Mouse (Mus musculus) lung, postnatal 0 days (tissue): ENCODE data around the gene Psap. TPM values are rescaled to one million over a fixed set of nuclear protein-coding genes. Genes with fewer than 3 reads are reported as not detected.
A peak's percentile ranks its signal among the peaks of the same experiment; 100 is the strongest.

ENCODE experiments used
- ATAC-seq: fragments of 200-750 bp; cut with Nextera tagmentation; 2 replicates; pipeline ENCODE4 v1.8.0; 2017; ENCODE audit warnings: moderate library complexity
- DNase-seq: peaks from one replicate; pipeline ENCODE4 v3.0.0-alpha.2; 2016; ENCODE audit warnings: low spot score
- H3K27ac ChIP-seq: fragments of 300-500 bp; sonication (generic); 2 replicates; pipeline ENCODE4 v1.5.1; 2014; ENCODE audit warnings: antibody characterized with exemption, mild to moderate bottlenecking, low read length, mixed read lengths
- H3K27me3 ChIP-seq: fragments of 300-500 bp; sonication (generic); replicated peaks from 2 replicates; pipeline ENCODE4 v1.6.1; 2014; ENCODE audit warnings: low read length, mixed read lengths; ENCODE audit not compliant: insufficient read depth
- H3K36me3 ChIP-seq: fragments of 300-500 bp; sonication (generic); 2 replicates; pipeline ENCODE4 v1.6.1; 2014; ENCODE audit warnings: low read length, mixed read lengths; ENCODE audit not compliant: insufficient read depth
- H3K4me1 ChIP-seq: fragments of 300-500 bp; sonication (generic); 2 replicates; pipeline ENCODE4 v1.6.1; 2014; ENCODE audit warnings: antibody characterized with exemption, low read depth, low read length, mixed read lengths; ENCODE audit not compliant: insufficient read depth
- H3K4me2 ChIP-seq: fragments of 300-500 bp; sonication (generic); replicated peaks from 2 replicates; pipeline ENCODE4 v1.6.1; 2014; ENCODE audit warnings: low read depth, mild to moderate bottlenecking, low read length, moderate library complexity, mixed read lengths
- H3K4me3 ChIP-seq: fragments of 300-500 bp; sonication (generic); 2 replicates; pipeline ENCODE4 v1.5.1; 2014; ENCODE audit warnings: low read depth, low read length
- H3K9ac ChIP-seq: fragments of 300-500 bp; sonication (generic); replicated peaks from 2 replicates; pipeline ENCODE4 v1.6.1; 2014; ENCODE audit warnings: low read depth, mild to moderate bottlenecking
- H3K9me3 ChIP-seq: fragments of 300-500 bp; sonication (generic); 2 replicates; pipeline ENCODE4 v1.6.1; 2016; ENCODE audit warnings: low read length, mixed read lengths
- CTCF ChIP-seq: IDR thresholded peaks from 2 replicates; pipeline ENCODE4 v1.5.1; 2016; ENCODE audit warnings: antibody characterized with exemption, mild to moderate bottlenecking
- EP300 ChIP-seq: IDR thresholded peaks from 2 replicates; pipeline ENCODE4 v1.6.1; 2016; ENCODE audit warnings: antibody characterized with exemption, mild to moderate bottlenecking, control low read depth
- WGBS: fragments of 180-500 bp; shearing (Covaris S2); extraction: QIAGEN DNeasy Blood & Tissue Kit; methylation state at CpG from one replicate; pipeline ENCODE4 v1.1.7; 2014; 5-methylcytosine and 5-hydroxymethylcytosine counted together
- polyA plus RNA-seq: library from polyadenylated mRNA; unstranded; fragments of >200 nt; fragmentation: Nextera tagmentation; extraction: Ambion mirVana; gene quantifications from 2 replicates; pipeline ENCODE4 v1.2.1, GENCODE M21; 2015

The Psap gene
- polyA plus RNA-seq, 1 experiment from 2014 or later = 120 TPM

DNA sequence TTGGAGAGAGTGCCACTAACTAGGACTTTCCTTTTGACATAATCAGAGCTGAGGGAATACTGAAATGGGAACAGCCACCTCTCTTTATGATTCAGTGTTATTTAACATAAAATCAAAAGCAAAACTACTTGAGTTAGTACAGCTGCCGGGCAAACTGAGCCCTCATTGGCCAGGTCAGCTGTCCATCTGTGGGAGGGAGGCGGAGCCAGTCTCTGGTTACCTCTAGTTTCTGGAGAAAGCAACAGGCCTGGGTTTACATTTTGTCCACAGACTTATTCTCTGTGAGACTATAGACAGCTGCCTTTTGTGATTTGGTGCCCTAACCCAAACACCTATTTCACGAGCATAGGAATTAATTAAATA is 73.4 kb downstream of the Psap start:
- peaks cover 27% of the 10 kb centered on the region for H3K4me1 ChIP-seq
- H3K36me3 ChIP-seq = no peaks in the 10 kb centered on the region
- H3K27ac ChIP-seq = peak overlapping the region; percentile 87
- H3K4me2 ChIP-seq = peak overlapping the region; percentile 44
- no peak overlapping the region for H3K9ac ChIP-seq
- 11% methylated on average over 3 of the region's 3 CpGs for WGBS
- peak overlapping the region; percentile 26; the same call in 1 of the 2 replicates for H3K4me3 ChIP-seq
- DNase-seq (peak; percentile 93), ATAC-seq (peak; percentile 53)
- H3K9me3 ChIP-seq = no peaks in the 10 kb centered on the region
- TF ChIP-seq CTCF = no peak
- 0 out of 2 replicates have a peak, but pooled peaks have one; percentile 14 for TF ChIP-seq EP300
- no peaks in the 10 kb centered on the region for H3K27me3 ChIP-seq

DNA sequence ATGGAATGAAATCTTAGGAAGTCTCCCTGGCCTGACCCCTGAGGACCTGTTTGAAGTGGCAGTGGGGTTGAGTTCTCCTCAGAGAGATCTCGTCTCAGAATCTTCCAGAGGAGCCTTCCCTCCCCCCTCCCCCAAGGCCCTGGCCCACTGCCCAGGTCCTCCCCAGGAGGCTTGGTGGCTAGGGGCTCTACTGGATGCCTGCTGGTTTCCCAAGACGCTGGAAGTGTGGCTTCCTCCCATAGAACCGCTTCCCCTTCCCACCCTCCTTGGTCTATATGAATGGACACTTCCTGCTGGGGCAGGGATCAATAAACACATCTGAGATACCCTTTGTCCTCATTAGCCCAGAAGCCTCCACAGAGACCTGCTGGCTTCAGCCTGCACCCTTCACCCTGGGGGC is 73.8 kb downstream of the Psap start:
- DNase-seq (peak; percentile 59), ATAC-seq (peak; percentile 31)
- peaks cover 22% of the 10 kb centered on the region for H3K4me1 ChIP-seq
- H3K9me3 ChIP-seq = no peaks in the 10 kb centered on the region
- peak overlapping the region; percentile 87 for H3K27ac ChIP-seq
- H3K36me3 ChIP-seq = no peaks in the 10 kb centered on the region
- H3K4me2 ChIP-seq = peak overlapping the region; percentile 44
- TF ChIP-seq EP300 (no peak; the same call in 1 of the 2 replicates), CTCF (no peak)
- WGBS = 10% methylated on average over 3 of the region's 3 CpGs
- H3K9ac ChIP-seq = 0 out of 2 replicates have a peak overlapping the region, but pooled peaks have one; percentile 9
- no peaks in the 10 kb centered on the region for H3K27me3 ChIP-seq
- peak overlapping the region; percentile 5; the same call in 1 of the 2 replicates for H3K4me3 ChIP-seq

DNA sequence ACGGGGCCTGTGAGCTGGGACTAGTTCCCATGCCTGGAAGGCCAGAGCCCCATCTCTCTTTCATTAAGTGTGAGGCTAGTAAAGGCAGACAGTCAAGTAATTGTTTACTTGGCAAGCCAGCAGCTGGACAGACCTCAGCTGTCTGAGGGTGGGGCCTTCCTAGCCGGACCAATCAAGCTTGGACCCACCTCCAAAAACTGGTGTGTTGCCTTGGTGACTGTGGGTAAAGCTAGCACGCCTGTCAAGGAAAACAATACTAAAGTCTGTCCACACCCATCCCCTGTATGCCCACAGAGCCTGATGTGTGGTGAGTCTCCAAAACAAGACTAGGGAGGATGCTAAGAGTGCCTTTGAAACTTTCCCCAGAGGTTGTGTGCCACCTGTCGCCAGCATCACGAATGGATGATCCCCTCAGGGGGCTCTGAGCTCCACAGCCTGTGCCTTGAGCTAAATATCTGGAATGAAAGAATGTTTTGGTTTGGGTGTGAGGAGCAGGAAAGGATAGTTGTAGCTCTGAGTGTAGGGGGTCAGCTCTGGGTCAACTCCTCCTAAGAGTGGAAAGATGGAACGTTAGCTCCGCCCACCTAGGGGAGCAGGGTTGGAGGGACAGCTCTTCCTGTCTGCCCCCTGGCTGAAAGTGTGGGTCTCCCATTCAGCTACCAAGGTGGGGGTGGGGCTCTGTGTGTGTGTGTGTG is 74.5 kb downstream of the Psap start:
- Histone ChIP-seq H3K4me2 (peak overlapping the region; percentile 44), H3K9ac (no peak overlapping the region), H3K36me3 (no peaks in the 10 kb centered on the region), H3K27me3 (no peaks in the 10 kb centered on the region), H3K4me1 (peaks cover 19% of the 10 kb centered on the region), H3K9me3 (no peaks in the 10 kb centered on the region), H3K27ac (peak overlapping the region; percentile 87), H3K4me3 (no peak overlapping the region)
- DNase-seq (peak; percentile 95), ATAC-seq (peak; percentile 85)
- 13% methylated on average over 7 of the region's 7 CpGs for WGBS
- peak; percentile 62; the same call in 1 of the 2 replicates for TF ChIP-seq EP300
- TF ChIP-seq CTCF = no peak; the same call in 1 of the 2 replicates

Other genes starting within 250 kb of the Psap start
- 42.8 and 45.6 TPM in 2 replicates for gene Spock2, start 171.4 kb upstream of the Psap start, polyA plus RNA-seq
- 1.8 TPM in 2 replicates for gene Chst3, start 58.4 kb upstream of the Psap start, polyA plus RNA-seq
- gene Vsir, start 69.2 kb downstream of the Psap start, polyA plus RNA-seq = 13.7 and 19.7 TPM in 2 replicates
- 2.3 and 3.2 TPM in 2 replicates for gene Gm17455, start 122.1 kb downstream of the Psap start, polyA plus RNA-seq